Mouse (Mus musculus): ENCODE measurements around the gene Susd4.

Susd4 gene

GRCm38 (mm10) chr1:182778225-182778624 is 14.6 kb downstream of the Susd4 start:
- POLR2A ChIA-PET = interaction anchor here in 2 of 4 experiments (0.6 to 1.6 kb wide), 2 partner anchors 14 to 193 kb away, joined by 3 to 5 read pairs; partner anchors contain the start of gene Susd4 (in 1 of the 2)
- CTCF ChIA-PET = interaction anchor here in 2 of 4 experiments (0.6 to 0.7 kb wide), 2 partner anchors 18 to 588 kb away, joined by 3 to 7 read pairs; no protein-coding TSS in a partner anchor

- ChIA-PET CTCF (interaction anchor here in 1 of 4 experiments (1.4 kb wide), 1 partner anchor 13 kb away, joined by 5 read pairs; no protein-coding TSS in a partner anchor), POLR2A (interaction anchor here in 1 of 4 experiments (1.5 kb wide), 1 partner anchor 15 kb away, joined by 5 read pairs; the partner anchor contains the start of gene Susd4)
Observed at GRCm38 (mm10) chr1:182779024-182779520, 15.4 kb downstream of the Susd4 start.

- POLR2A ChIA-PET = no interaction called here
- CTCF ChIA-PET = no interaction called here
Observed at GRCm38 (mm10) chr1:182783774-182784173, 20.1 kb downstream of the Susd4 start.

DNA sequence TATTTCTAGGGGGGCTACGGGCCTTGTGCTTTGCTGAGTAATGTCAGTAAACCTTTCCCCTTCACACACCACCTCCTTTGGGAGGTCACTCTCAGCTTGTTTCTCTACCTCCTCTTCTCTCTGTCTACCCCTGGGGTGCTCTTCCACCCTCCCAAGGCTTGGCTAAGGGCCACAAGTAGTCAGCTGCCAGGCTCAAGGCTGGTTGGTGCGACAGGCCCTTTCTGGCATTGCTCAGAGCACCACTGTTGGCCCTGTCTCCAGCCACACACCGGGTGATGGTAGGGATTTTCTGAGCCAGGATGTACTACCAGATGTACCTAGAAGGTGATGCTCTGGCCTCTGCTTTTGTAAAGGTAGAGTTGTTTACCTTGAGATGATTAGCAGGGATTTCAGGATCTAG is 21.1 kb downstream of the Susd4 start:
- ChIA-PET POLR2A (no interaction called here), CTCF (no interaction called here)

DNA sequence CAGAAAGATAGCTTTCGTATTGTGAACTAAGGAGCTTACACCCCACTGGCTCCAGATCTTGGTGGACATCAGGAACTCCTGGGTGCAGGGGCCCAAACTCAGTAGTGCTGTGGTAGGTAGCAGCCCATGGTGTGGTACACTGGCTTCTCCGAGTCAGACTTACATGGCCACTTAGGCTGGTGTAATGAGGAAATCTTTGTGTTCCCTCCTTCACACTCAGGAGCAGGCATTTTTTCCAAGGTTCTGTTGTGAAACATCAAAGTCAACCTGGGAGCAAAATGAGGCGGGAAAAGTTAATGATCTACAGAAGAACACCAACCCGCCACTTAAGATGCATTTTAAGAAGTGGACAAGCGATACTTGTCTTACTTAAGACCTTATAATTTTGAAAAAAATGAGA is 21.8 kb downstream of the Susd4 start:
- CTCF ChIA-PET = no interaction called here
- POLR2A ChIA-PET = no interaction called here

GRCm38 (mm10) chr1:182787030-182787429 is 23.4 kb downstream of the Susd4 start:
- CTCF ChIA-PET = interaction anchor here in 2 of 4 experiments (0.7 to 1.8 kb wide), 2 partner anchors 173 to 1237 kb away, joined by 3 to 4 read pairs; no protein-coding TSS in a partner anchor
- POLR2A ChIA-PET = interaction anchor here in 1 of 4 experiments (0.6 kb wide), 1 partner anchor 278 kb away, joined by 4 read pairs; no protein-coding TSS in a partner anchor

DNA sequence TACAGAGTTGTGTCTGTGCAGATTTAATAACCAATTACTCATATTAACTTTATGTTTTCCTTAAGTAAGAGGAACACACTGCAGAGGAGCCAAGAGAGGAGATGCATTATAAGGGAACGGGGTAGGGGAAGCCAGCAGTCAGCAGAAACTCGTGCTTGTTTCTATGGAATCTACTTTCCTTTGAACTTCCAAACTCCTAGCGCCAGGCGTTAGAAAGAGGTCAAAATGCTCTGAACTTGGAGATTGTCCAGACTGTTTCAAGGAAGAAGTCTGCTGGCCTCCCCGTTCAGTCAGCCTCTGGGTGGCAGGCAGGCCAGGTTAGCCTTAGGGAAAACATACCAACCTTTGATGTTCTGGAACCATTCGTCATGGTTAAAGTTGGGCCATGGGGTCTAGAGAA is 25.2 kb downstream of the Susd4 start:
- CTCF ChIA-PET = no interaction called here
- POLR2A ChIA-PET = interaction anchor here in 1 of 4 experiments (1.5 kb wide), 1 partner anchor 22 kb away, joined by 3 read pairs; no protein-coding TSS in a partner anchor

DNA sequence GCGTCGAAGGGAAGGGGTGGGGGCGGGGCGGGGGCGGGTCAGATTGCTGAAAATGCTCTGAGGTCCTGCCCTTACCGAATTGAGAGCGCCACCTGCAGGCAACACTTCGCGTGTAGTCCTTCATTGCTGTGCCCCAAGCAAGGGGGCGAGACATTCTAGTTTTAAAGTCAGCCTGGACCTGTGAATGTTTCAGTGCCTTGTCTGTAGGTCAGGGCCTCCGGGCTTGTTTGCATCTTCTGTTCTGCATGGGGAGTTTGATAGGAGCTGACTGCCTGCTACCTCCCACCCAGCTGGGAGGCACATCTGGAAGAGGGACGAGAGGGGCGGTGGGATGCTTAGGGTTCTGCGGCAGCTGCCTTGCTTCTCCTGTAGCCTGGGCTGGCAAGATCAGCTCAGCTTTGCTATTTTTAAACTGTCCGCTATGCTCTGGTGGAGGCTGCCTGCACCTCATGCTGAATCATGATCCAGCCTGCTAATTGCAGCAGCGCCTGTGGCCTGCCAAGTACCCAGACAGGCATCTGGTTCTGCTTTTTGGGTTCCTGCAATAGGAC is 28.9 kb downstream of the Susd4 start:
- ChIA-PET POLR2A (no interaction called here), CTCF (interaction anchor here in 3 of 4 experiments (0.5 to 2.4 kb wide), 9 partner anchors 13 to 757 kb away, joined by 3 to 8 read pairs (median 5); no protein-coding TSS in a partner anchor)

DNA sequence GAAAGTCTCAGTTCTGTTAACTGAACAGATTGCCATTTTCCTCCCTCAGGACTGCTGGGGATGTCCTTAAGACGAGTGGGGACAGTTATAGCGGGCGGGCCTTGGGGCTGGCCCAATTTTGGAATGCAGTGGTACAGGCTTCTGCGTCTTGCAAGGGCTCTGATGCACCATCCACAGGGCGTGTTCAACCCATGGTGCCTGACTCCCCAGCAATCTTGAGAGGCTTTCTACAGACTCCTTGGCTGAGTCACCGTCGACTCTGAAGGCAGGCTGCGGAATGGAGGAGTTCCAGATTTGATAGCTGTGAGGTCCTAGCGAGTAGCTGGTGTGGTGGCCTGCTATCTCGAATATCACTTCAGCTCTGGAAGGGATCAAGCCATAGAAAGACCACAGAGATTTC is 30.6 kb downstream of the Susd4 start:
- POLR2A ChIA-PET = no interaction called here
- CTCF ChIA-PET = interaction anchor here in 2 of 4 experiments (1.4 to 2.4 kb wide), 2 partner anchors 58 to 234 kb away, joined by 3 to 7 read pairs; no protein-coding TSS in a partner anchor

- POLR2A ChIA-PET = no interaction called here
- CTCF ChIA-PET = interaction anchor here in 1 of 4 experiments (1.4 kb wide), 1 partner anchor 57 kb away, joined by 3 read pairs; no protein-coding TSS in a partner anchor
Observed at GRCm38 (mm10) chr1:182794628-182795027, 31.0 kb downstream of the Susd4 start.

GRCm38 (mm10) chr1:182797048-182797447 is 33.4 kb downstream of the Susd4 start:
- CTCF ChIA-PET = interaction anchor here in 1 of 4 experiments (1.2 kb wide), 1 partner anchor 166 kb away, joined by 3 read pairs; no protein-coding TSS in a partner anchor
- POLR2A ChIA-PET = no interaction called here

DNA sequence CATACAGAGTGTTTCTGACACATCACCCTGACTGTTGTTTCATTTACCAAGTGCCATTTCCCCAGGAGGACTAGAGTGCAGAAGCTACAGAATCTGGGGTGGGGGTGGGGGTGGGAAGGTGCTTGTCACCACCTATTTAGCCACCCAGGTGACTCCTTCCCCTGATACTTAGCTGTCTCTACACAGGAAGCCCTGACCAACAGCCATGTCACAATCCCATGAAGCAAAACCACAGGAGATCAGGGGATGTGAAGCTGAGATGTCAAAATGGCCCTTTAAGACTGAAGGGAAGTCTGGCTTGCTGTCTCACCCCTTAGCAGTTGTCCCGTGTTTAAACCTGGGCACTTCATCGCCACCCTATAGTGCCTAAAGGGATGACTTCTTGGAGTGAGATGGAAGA is 37.9 kb downstream of the Susd4 start:
- POLR2A ChIA-PET = interaction anchor here in 1 of 4 experiments (0.6 kb wide), 2 partner anchors 47 to 86 kb away, joined by 3 read pairs; no protein-coding TSS in a partner anchor
- CTCF ChIA-PET = no interaction called here

GRCm38 (mm10) chr1:182802891-182803290 is 39.2 kb downstream of the Susd4 start:
- ChIA-PET POLR2A (no interaction called here), CTCF (no interaction called here)

- CTCF ChIA-PET = interaction anchor here in 1 of 4 experiments (0.6 kb wide), 1 partner anchor 1524 kb away, joined by 3 read pairs; no protein-coding TSS in a partner anchor
- POLR2A ChIA-PET = interaction anchor here in 1 of 4 experiments (0.6 to 1.8 kb wide), 3 partner anchors 9 to 854 kb away, joined by 3 to 6 read pairs (median 5); no protein-coding TSS in a partner anchor
Observed at GRCm38 (mm10) chr1:182813991-182814390, 50.3 kb downstream of the Susd4 start.

DNA sequence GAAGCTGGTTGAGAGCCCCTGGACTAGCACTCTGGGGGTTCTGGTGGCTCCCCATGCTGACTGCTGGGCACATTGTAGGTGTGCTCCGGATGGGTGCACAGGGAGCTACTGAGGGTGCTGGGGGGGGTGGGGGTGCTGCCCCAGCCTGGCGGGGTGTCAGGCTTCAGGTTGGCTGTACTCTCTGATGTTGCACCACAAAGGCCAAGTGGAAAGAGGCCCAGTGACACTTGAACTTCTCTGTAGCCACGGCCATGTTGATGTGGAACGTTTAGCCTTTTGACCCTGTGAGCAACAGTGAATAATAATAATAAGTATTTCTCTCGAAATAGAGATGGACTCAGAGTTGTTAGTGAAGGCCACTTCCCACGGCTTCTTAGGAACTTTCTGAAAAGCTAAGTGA is 50.9 kb downstream of the Susd4 start:
- POLR2A ChIA-PET = interaction anchor here in 1 of 4 experiments (0.6 to 1.8 kb wide), 2 partner anchors 8 to 116 kb away, joined by 3 to 5 read pairs; no protein-coding TSS in a partner anchor
- CTCF ChIA-PET = interaction anchor here in 1 of 4 experiments (0.6 kb wide), 1 partner anchor 1524 kb away, joined by 3 read pairs; no protein-coding TSS in a partner anchor

DNA sequence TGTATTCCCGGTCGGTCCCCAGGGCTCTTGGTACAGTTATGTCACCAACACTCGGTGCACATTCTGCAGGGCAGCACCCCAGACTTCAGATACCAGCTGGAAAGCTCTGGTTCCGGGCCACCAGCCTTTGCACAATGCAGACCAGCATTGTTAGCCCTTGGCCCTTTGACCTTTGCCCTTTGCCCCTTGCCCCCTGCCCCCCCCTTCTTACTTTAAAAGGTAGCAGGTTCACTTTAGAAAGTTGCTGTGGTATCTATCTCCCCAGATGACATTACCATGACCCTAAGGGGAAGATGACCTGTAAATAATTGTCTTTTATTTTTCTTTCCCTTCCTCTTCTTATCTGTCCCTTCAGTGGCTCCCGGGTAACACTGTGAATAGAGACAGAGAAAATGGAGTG is 53.4 kb downstream of the Susd4 start:
- CTCF ChIA-PET = no interaction called here

DNA sequence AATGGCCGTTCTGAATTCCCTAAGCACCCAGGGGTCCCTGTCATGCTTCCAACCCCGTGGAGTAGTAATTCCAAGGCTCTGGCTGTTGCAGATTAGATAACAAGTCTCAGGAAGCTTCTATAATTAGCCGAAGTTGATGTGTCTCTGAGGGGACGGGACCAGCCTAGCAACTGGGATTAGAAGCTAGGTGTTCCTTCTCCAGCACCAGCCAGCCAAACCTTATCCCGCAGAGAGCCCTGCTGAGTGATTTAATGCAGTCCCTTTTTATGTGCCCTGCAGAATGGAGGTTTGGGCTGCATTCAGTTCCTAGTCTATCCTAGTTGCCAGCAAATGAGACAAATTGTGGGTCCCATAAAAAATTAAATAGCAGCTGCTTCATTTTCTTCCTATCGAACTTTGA is 54.0 kb downstream of the Susd4 start:
- ChIA-PET CTCF (no interaction called here), POLR2A (no interaction called here)

More for the DNA sequence above, 53.4 kb downstream of the Susd4 start:
- POLR2A ChIA-PET = interaction anchor here in 1 of 4 experiments (0.7 kb wide), 1 partner anchor 234 kb away, joined by 4 read pairs; no protein-coding TSS in a partner anchor

- ChIA-PET POLR2A (no interaction called here), CTCF (no interaction called here)
Observed at GRCm38 (mm10) chr1:182818931-182819330, 55.3 kb downstream of the Susd4 start.

GRCm38 (mm10) chr1:182822729-182823128 is 59.1 kb downstream of the Susd4 start:
- ChIA-PET CTCF (interaction anchor here in 2 of 4 experiments (0.6 to 1.0 kb wide), 3 partner anchors 12 to 778 kb away, joined by 3 to 5 read pairs (median 3); no protein-coding TSS in a partner anchor), POLR2A (interaction anchor here in 1 of 4 experiments (1.5 kb wide), 1 partner anchor 8 kb away, joined by 5 read pairs; no protein-coding TSS in a partner anchor)
